Mouse (Mus musculus) liver, embryonic 14.5 days (tissue): ENCODE data around the gene Bcar3. TPM values are rescaled to one million over a fixed set of nuclear protein-coding genes. Genes with fewer than 3 reads are reported as not detected.

Experiments
- ATAC-seq: fragments of 200-750 bp; cut with Nextera tagmentation; 2 replicates; pipeline ENCODE4 v1.8.0; 2017; ENCODE audit warnings: moderate number of reproducible peaks, mild to moderate bottlenecking, moderate library complexity; ENCODE audit not compliant: insufficient read depth
- DNase-seq, 3 experiments: peaks; one replicate each; pipeline ENCODE4 v3.0.0-alpha.2; 2012 to 2013; ENCODE audit warnings: low read depth in 3 of 3, low spot score in 3 of 3
- H3K27ac ChIP-seq: fragments of 300-500 bp; sonication (generic); 2 replicates; pipeline ENCODE4 v1.5.1; 2014; ENCODE audit warnings: moderate library complexity, mild to moderate bottlenecking, control low read depth, inconsistent platforms
- H3K27me3 ChIP-seq: fragments of 300-500 bp; sonication (generic); 2 replicates; pipeline ENCODE4 v1.6.1; 2014; ENCODE audit warnings: mild to moderate bottlenecking, low read length, moderate library complexity; ENCODE audit not compliant: control insufficient read depth, insufficient read depth
- H3K36me3 ChIP-seq: fragments of 300-500 bp; sonication (generic); replicated peaks from 2 replicates; pipeline ENCODE4 v1.6.1; 2014; ENCODE audit warnings: low read depth; ENCODE audit not compliant: control insufficient read depth, insufficient read depth
- H3K4me1 ChIP-seq, 2 experiments: fragments of 200-500 bp in 1 of 2; fragments of 300-500 bp in 1 of 2; sonication (generic) in 1 of 2; replicated peaks; 2 replicates each; pipeline ENCODE4 v1.6.1; 2012 to 2014; ENCODE audit warnings: antibody characterized with exemption in 1 of 2, inconsistent platforms in 1 of 2, low read length in 1 of 2; ENCODE audit not compliant: control insufficient read depth in 2 of 2, insufficient read depth in 2 of 2
- H3K4me2 ChIP-seq: fragments of 300-500 bp; sonication (generic); 2 replicates; pipeline ENCODE4 v1.6.1; 2014; ENCODE audit warnings: low read depth, mild to moderate bottlenecking, control low read depth, moderate library complexity
- H3K4me3 ChIP-seq, 2 experiments: fragments of 200-500 bp in 1 of 2; fragments of 300-500 bp in 1 of 2; sonication (generic) in 1 of 2; 2 replicates each; pipeline ENCODE4 v1.5.1; 2012 to 2014; ENCODE audit warnings: low read depth in 2 of 2, low read length in 2 of 2, mild to moderate bottlenecking in 2 of 2, control low read depth in 1 of 2, inconsistent platforms in 1 of 2, moderate library complexity in 1 of 2; ENCODE audit not compliant: insufficient read depth in 1 of 2
- H3K9ac ChIP-seq: fragments of 300-500 bp; sonication (generic); replicated peaks from 2 replicates; pipeline ENCODE4 v1.6.1; 2014; ENCODE audit warnings: mild to moderate bottlenecking, control low read depth, moderate library complexity
- H3K9me3 ChIP-seq: fragments of 300-500 bp; sonication (generic); 2 replicates; pipeline ENCODE4 v1.6.1; 2016; ENCODE audit warnings: low read length, mixed read lengths; ENCODE audit not compliant: control insufficient read depth
- CTCF ChIP-seq: IDR thresholded peaks from 2 replicates; pipeline ENCODE4 v1.5.1; 2016; ENCODE audit warnings: antibody characterized with exemption, low read depth, control low read depth
- EP300 ChIP-seq: IDR thresholded peaks from 2 replicates; pipeline ENCODE4 v1.6.1; 2016; ENCODE audit warnings: antibody characterized with exemption, low read depth
- whole genome bisulfite sequencing: fragments of 180-500 bp; shearing (Covaris S2); extraction: QIAGEN DNeasy Blood & Tissue Kit; methylation state at CpG from one replicate; pipeline ENCODE4 v1.1.7; 2014; ENCODE audit not compliant: insufficient replicate concordance; 5-methylcytosine and 5-hydroxymethylcytosine counted together
- polyA plus RNA-seq, 2 experiments: library from polyadenylated mRNA; depleted of rRNA in 1 of 2; stranded (reverse) in 1 of 2; unstranded in 1 of 2; fragments of >200 nt; fragmentation: Nextera tagmentation in 1 of 2; extraction: Ambion mirVana in 1 of 2; gene quantifications; 2 replicates each; pipeline versions ENCODE4 v1.2.1 to v1.2.3; 2012 to 2014

Gene Bcar3
- polyA plus RNA-seq, 2 experiments: 3.1 to 3.5 TPM

DNA sequence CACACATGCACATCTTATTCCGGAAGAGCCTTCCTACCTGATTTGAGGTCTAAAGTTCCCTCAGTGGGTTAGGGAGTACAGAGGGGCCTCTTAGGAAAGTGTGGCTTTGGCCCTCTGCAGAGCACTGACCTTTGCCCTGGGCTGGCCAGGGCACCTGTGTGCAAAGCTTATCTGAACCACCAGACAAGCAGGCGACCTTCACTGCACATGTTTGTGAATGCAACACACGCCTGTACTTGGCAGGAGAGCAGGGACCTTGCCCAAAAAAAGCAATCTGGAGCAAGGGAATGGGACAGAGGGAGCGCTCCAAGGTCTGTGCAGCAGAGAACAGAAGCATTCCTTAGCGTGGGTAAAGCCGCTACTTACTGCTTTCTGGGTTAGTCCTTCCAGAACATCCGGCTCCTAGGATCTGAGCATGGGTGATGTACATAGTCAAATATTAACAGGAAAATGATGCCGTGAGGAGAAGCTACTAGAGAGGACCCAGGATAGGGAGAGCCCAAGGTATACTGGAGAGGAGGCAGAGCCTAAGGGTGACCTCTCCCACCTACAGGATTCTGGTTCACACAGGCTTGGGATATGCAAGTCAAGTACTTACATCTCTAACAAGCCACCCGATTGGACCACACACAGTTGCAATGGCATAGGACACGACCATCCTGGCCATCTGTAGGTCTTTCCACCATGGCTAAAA is 19.1 kb downstream of the Bcar3 start:
- Histone ChIP-seq H3K9me3 (no peaks in the 10 kb centered on the region), H3K4me3 (no peak overlapping the region), H3K4me2 (no peak overlapping the region), H3K36me3 (no peaks in the 10 kb centered on the region), H3K9ac (no peak overlapping the region), H3K27ac (no peak overlapping the region), H3K4me1 (peaks cover 0 to 8% of the 10 kb centered on the region in 2 experiments; a peak in 2 of 4 replicates), H3K27me3 (no peaks in the 10 kb centered on the region)
- TF ChIP-seq CTCF (no peak), EP300 (no peak)
- ATAC-seq (peak; percentile 67), DNase-seq (no peak)
- WGBS: 58% methylated on average over 10 of the region's 10 CpGs

DNA sequence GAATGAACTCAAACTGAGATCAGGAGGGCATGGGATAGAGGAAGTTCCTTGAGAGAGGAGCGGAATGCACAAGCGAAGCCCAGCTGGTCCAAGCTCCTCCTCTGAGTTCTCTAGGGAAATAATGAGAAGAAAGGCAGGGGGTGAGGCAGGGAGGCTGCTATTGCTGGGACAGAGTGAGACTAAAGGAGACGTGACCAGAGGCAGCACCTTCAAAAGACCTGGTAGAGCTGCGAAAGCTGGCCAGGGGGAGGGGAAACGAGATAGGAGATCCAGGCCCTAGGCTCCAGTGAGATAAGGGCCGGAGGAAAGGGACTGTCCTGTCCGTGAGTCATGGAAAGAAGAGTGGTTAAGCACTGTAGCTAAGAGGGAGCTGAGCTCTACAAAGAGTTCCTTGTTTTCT is 20.0 kb downstream of the Bcar3 start:
- WGBS: 14% methylated on average over 7 of the region's 7 CpGs
- H3K4me2 ChIP-seq: no peak overlapping the region
- ATAC-seq: no peak

DNA sequence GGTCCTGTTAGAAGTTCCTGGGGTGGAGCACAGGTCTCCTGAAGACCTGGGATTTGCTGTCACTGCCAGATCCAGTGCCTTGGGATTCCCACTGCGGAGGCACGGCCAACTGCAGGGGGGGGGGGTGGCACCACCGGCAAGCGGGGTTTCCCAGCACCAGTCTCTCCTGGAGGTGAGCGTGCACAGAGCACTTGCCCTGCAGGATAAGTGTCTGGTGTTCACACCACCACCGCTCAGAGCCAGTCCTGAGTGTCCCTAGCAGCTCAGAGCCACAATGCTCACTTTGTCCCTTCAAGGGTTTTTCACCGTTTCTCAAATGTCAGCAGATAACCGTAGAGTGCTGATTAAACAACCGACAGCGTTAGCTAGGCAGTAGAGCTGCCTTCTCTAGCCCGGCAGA is 22.7 kb downstream of the Bcar3 start:
- DNase-seq: no peak

More for the DNA sequence above, 20.0 kb downstream of the Bcar3 start:
- no peak overlapping the region for H3K27ac ChIP-seq
- no peaks in the 10 kb centered on the region for H3K27me3 ChIP-seq
- H3K4me3 ChIP-seq: no peak overlapping the region
- no peak for DNase-seq
- H3K4me1 ChIP-seq: peaks cover 0 to 8% of the 10 kb centered on the region in 2 experiments; a peak in 2 of 4 replicates
- TF ChIP-seq CTCF (no peak), EP300 (no peak)
- H3K36me3 ChIP-seq: no peaks in the 10 kb centered on the region
- H3K9ac ChIP-seq: no peak overlapping the region
- H3K9me3 ChIP-seq: no peaks in the 10 kb centered on the region

DNA sequence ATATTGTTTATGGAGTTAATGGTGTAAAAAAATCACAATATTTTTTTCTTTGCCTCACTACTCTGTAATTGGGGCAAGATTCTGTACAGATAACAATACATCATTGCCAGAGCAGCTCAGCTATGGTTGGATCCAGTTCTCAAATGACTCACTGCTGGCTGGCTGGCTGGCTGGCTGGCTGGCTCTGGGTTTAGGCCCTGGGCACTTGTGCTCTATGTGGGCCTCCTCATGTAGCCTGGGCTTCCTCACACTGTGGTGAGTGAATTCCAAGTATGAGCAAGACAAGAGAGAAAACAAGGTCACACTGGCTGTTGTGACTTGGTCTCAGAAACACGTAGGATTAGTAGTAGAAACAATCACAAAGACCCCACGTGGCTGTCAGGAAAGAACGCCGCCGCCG is 23.4 kb downstream of the Bcar3 start:
- H3K27ac ChIP-seq: no peak overlapping the region
- WGBS: 72% methylated on average over 6 of the region's 6 CpGs
- no peaks in the 10 kb centered on the region for H3K27me3 ChIP-seq
- DNase-seq (no peak), ATAC-seq (no peak)
- TF ChIP-seq CTCF (no peak), EP300 (no peak)
- H3K9me3 ChIP-seq: no peaks in the 10 kb centered on the region
- H3K9ac ChIP-seq: no peak overlapping the region
- no peaks in the 10 kb centered on the region for H3K36me3 ChIP-seq
- no peak overlapping the region for H3K4me3 ChIP-seq
- H3K4me1 ChIP-seq: peaks cover 0 to 8% of the 10 kb centered on the region in 2 experiments; a peak in 2 of 4 replicates
- H3K4me2 ChIP-seq: no peak overlapping the region

More for the DNA sequence above, 22.7 kb downstream of the Bcar3 start:
- no peak for ATAC-seq
- Histone ChIP-seq H3K27me3 (no peaks in the 10 kb centered on the region), H3K27ac (no peak overlapping the region), H3K9ac (no peak overlapping the region), H3K9me3 (no peaks in the 10 kb centered on the region), H3K36me3 (no peaks in the 10 kb centered on the region), H3K4me1 (peaks cover 0 to 8% of the 10 kb centered on the region in 2 experiments; a peak in 2 of 4 replicates), H3K4me2 (no peak overlapping the region), H3K4me3 (no peak overlapping the region)
- WGBS: 24% methylated on average over 11 of the region's 11 CpGs
- TF ChIP-seq CTCF (no peak), EP300 (no peak)

DNA sequence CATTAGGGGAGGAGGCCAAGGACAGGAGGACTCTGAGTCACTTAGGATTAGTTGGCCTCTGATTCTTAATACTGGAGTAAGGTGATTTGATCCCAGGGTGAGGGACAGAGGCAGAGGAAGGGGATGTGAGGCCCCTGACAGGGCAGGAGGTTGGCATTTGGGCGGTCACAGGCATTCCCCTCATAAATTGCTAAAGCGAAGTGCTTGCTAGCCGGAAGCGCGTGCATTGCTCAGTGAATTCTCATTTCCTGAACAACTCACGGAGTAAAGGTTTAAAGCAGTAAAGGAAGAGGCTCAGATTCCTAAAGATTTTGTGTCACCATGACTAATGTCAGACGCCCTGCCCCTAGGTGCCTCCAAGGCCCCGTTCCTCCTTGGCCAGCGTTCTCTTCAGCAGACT is 28.3 kb downstream of the Bcar3 start:
- Histone ChIP-seq H3K9me3 (no peaks in the 10 kb centered on the region), H3K4me1 (no peaks in the 10 kb centered on the region), H3K27ac (no peak overlapping the region), H3K9ac (no peak overlapping the region), H3K27me3 (no peaks in the 10 kb centered on the region), H3K4me3 (no peak overlapping the region), H3K36me3 (no peaks in the 10 kb centered on the region), H3K4me2 (no peak overlapping the region)
- no peak for TF ChIP-seq CTCF
- no peak for TF ChIP-seq EP300
- DNase-seq (no peak), ATAC-seq (no peak)
- WGBS: 42% methylated on average over 9 of the region's 9 CpGs
